Mouse (Mus musculus) ES-E14 (cell line): ENCODE measurements around the gene Ddx5.

Experiments
- HCFC1 ChIP-seq: IDR thresholded peaks from 2 replicates; pipeline ENCODE4 v1.6.1; 2012; ENCODE audit warnings: low read length, inconsistent platforms, borderline replicate concordance; ENCODE audit not compliant: insufficient read depth
- ZC3H11A ChIP-seq: IDR thresholded peaks from 2 replicates; pipeline ENCODE4 v1.6.1; 2012; ENCODE audit warnings: low read depth, mild to moderate bottlenecking, inconsistent platforms, low read length, borderline replicate concordance

DNA sequence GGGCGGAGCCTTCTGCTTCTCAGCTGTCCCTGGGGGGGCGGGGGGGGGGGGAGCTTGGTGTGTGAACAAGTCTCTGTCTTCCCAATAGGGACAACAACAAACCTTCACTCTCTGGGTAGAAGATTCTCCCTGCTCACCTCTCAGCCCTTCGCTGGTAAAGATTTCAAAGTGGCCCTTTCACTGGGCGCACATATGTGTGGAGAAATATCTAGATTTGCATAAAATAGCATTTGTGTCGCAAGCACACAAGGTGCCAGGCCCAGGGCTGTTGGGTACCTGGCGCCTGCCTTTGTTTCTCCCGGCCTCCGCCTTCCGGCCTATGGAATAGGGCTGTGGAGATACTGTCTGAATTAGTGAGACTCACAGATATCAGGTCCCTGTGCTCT is 26.2 kb downstream of the Ddx5 start:
- TF ChIP-seq ZC3H11A (no peak), HCFC1 (no peak)
